Mouse (Mus musculus) liver, embryonic 14.5 days (tissue): ENCODE data around the gene Fgfr2.

ENCODE experiments used
- CTCF ChIP-seq: IDR thresholded peaks from 2 replicates; pipeline ENCODE4 v1.5.1; 2016; ENCODE audit warnings: antibody characterized with exemption, low read depth, control low read depth
- EP300 ChIP-seq: IDR thresholded peaks from 2 replicates; pipeline ENCODE4 v1.6.1; 2016; ENCODE audit warnings: antibody characterized with exemption, low read depth

- TF ChIP-seq CTCF (no peak), EP300 (no peak)
These were observed 23.0 kb downstream of the Fgfr2 start for GRCm38 (mm10) chr7:133100178-133100577.
